Mouse (Mus musculus): ENCODE results near the gene Tmc2.

DNA sequence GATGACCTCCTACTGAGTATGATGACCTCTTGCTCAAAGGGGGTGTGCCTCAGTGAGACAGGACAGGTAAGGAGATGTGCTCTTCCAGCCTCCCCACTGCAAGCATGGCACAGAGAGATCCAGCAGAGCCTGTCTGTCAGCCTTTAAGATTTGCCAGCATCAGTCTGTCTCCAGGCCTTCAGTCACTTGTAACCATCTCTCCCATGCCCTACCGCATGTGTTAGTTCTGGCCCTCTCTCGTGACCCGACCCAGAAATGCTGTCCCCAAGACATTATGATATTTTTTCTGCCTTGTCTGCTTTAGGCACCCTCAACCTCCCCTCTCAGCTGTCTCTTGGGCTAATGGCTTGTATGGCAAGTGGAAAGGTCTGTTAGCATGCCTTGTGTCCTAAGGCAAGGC lies 14.6 kb downstream of the Tmc2 start:
- no peak for TF ChIP-seq CTCF (conservative IDR thresholded peaks at IDR 0.05; ENCODE audit: insufficient read depth, insufficient read length, low read depth, low read length)
- no peak for TF ChIP-seq POLR2A (IDR thresholded peaks at IDR 0.05; ENCODE audit: low read depth, low read length)

Measured in kidney, adult 2 months (tissue).